Comparison of ENCODE assay signal across 28 mouse cellular contexts in genomic region chr15:100121437-100121836, GRCm38 (mm10).
DNase-seq lines count a peak whose midpoint lies in the region; ATAC-seq and TF ChIP-seq lines count a peak whose summit lies in the region.
"Had no signal": no experiment of that assay in that cellular context is flagged by ENCODE, and none has a peak within 500 bp of the region (broad histone marks: within the 10 kb centered on the region; RNA-seq: fewer than 3 reads in every experiment).

No protein-coding gene starts in this region.

- no peaks in the 10 kb centered on the region for H3K9me3 ChIP-seq in heart, embryonic 14.5 days (ENCODE audit: control insufficient read depth, low read length)
- H3K9me3 ChIP-seq: embryonic facial prominence, embryonic 12.5 days; forebrain, embryonic 15.5 days; neural tube, embryonic 15.5 days had no signal

- peaks cover 25 to 50% of the 10 kb centered on the region in 2 experiments for H3K4me1 ChIP-seq in heart, embryonic 14.5 days (ENCODE audit: control insufficient read depth in 2 of 2, insufficient read depth in 2 of 2, low read length in 2 of 2)
- H3K4me1 ChIP-seq in kidney, adult 2 months (ENCODE audit: control insufficient read depth, insufficient read depth, low read length): 0 out of 2 replicates have a peak, but pooled peaks cover 1% of the 10 kb centered on the region

- peaks cover 21% of the 10 kb centered on the region for H3K36me3 ChIP-seq in heart, embryonic 14.5 days (ENCODE audit: control insufficient read depth, insufficient read depth, low read length)
- no peaks in the 10 kb centered on the region for H3K36me3 ChIP-seq in kidney, adult 2 months (ENCODE audit: control insufficient read depth, insufficient read depth, low read length)

- 33% methylated on average over 6 of the region's 6 CpGs for whole genome bisulfite sequencing in heart, embryonic 14.5 days
- WGBS in kidney, adult 2 months: 83% methylated on average over 6 of the region's 6 CpGs

- peak; percentile 48 to 69 for DNase-seq in heart, adult 18-20 months
- peak; percentile 25 to 54 for DNase-seq in heart, adult 9 months (ENCODE audit: low spot score in 2 of 2)
- DNase-seq in heart, postnatal 14 days: peak; percentile 29 to 37
- DNase-seq in cerebellum, adult 8-10 months: no peak
- no peak for DNase-seq in kidney, adult 2 months
- no peak for DNase-seq in cerebellum, adult 9-10 months
- DNase-seq: adrenal gland, adult 2 months; adrenal gland, postnatal 36 days; cerebellum, adult 18-20 months; cerebellum, postnatal 36 days; embryo, embryonic 11 days; gastrocnemius, postnatal 25 days; kidney, adult 11 months; kidney, postnatal 36 days; left cerebral cortex, postnatal 4 days; lung, embryonic 14.5 days; lung, postnatal 14 days; midbrain, embryonic 14.5 days; right cerebral cortex, postnatal 25 days; spleen, adult 18-20 months; thymus, postnatal 14 days had no signal

- no peak for TF ChIP-seq CTCF in kidney, adult 2 months (conservative IDR thresholded peaks at IDR 0.05; ENCODE audit: insufficient read depth, insufficient read length, low read depth, low read length)

- ATAC-seq in heart, embryonic 14.5 days (ENCODE audit: insufficient number of reproducible peaks, insufficient read depth, low FRiP score, low read depth): peak; percentile 65; the same call in 1 of the 2 replicates
- ATAC-seq: CD4-positive, CD25-positive, alpha-beta regulatory T cell, adult 4 months; forebrain, embryonic 15.5 days had no signal

- TF ChIP-seq POLR2A in kidney, adult 2 months (IDR thresholded peaks at IDR 0.05; ENCODE audit: low read depth, low read length): no peak

- intact Hi-C loops in heart, postnatal 14 days (cut with DNase I): no loop called here

- H3K27me3 ChIP-seq in heart, embryonic 14.5 days (ENCODE audit: control insufficient read depth, insufficient read depth, low read length): no peaks in the 10 kb centered on the region
- no peaks in the 10 kb centered on the region for H3K27me3 ChIP-seq in kidney, adult 2 months (replicated peaks; ENCODE audit: control insufficient read depth, insufficient read depth, low read length)
- H3K27me3 ChIP-seq: embryonic facial prominence, embryonic 12.5 days; forebrain, embryonic 15.5 days; neural tube, embryonic 15.5 days had no signal

- H3K9ac ChIP-seq in heart, embryonic 14.5 days (ENCODE audit: low read length): peak overlapping the region; percentile 39
- H3K9ac ChIP-seq: embryonic facial prominence, embryonic 12.5 days; forebrain, embryonic 15.5 days; hindbrain, embryonic 14.5 days; liver, embryonic 14.5 days; lung, embryonic 14.5 days; neural tube, embryonic 15.5 days had no signal

- H3K4me2 ChIP-seq in heart, embryonic 14.5 days (ENCODE audit: low read length): peak overlapping the region; percentile 41
- H3K4me2 ChIP-seq: embryonic facial prominence, embryonic 12.5 days; forebrain, embryonic 15.5 days; hindbrain, embryonic 14.5 days; lung, embryonic 14.5 days; neural tube, embryonic 15.5 days had no signal

- no peak overlapping the region for H3K4me3 ChIP-seq in heart, embryonic 14.5 days (ENCODE audit: control insufficient read depth in 1 of 2, insufficient read depth in 1 of 2, low read depth in 1 of 2, low read length in 2 of 2)
- no peak overlapping the region for H3K4me3 ChIP-seq in kidney, adult 2 months (ENCODE audit: insufficient read depth, low read depth, low read length)
- H3K4me3 ChIP-seq: embryonic facial prominence, embryonic 12.5 days; forebrain, embryonic 15.5 days; neural tube, embryonic 15.5 days had no signal

- H3K27ac ChIP-seq in heart, embryonic 14.5 days (replicated peaks in 1 of 2; ENCODE audit: control insufficient read depth in 1 of 2, insufficient read depth in 1 of 2, low read depth in 2 of 2, low read length in 2 of 2): peak overlapping the region; percentile 54 to 68
- H3K27ac ChIP-seq in kidney, adult 2 months (ENCODE audit: insufficient read depth, low read depth, low read length): no peak overlapping the region
- H3K27ac ChIP-seq: embryonic facial prominence, embryonic 12.5 days; forebrain, embryonic 15.5 days; hindbrain, embryonic 14.5 days; liver, embryonic 14.5 days; neural tube, embryonic 15.5 days had no signal

Comparison
In these comparisons a context has a peak if more than half of its experiments do, and no peak if none do; other contexts are left out.
1. DNase-seq: peak in heart, adult 18-20 months (2 of 2), heart, adult 9 months (2 of 2) and heart, postnatal 14 days (2 of 2); none in cerebellum, adult 8-10 months (single experiment), kidney, adult 2 months (single experiment) and cerebellum, adult 9-10 months (single experiment).